Mouse (Mus musculus): ENCODE measurements around the gene Mpp3.
A peak's percentile ranks its signal among the peaks of the same experiment; 100 is the strongest.

Gene Mpp3

DNA sequence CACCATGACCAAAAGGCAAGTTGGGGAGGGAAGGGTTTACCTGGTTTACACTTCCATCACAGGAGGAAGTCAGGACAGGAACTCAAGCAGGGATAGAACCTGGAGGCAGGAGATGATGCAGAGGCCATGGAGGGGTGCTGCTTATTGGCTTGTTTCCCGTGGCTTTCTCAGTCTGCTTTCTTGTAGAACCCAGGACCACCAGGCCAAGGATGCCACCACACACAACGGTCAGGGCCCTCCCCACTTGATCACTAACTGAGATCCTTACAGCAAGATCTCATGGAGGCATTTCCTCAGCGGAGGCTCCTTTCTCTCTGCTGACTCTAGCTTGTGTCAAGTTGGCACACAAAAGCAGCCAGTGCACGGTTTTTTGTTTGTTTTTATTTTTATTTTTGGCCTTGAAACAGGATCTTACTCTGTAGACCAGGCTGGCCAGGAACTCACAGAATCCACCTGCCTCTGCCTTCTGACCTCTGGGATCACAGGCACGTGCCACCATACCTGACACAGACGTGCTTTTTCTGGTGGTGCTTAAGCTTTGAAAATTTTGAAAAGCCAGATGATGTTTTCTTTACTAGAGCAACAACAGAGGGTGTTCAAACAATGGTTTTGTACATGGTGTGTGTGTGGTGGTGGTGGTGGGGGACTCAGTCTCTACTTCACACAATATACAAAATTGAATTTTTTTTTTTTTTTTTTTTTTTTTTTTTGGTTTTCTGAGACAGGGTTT, at the start of gene Mpp3:
Gene Mpp3 (minus strand): TSS at position 375 of the 730 bp plus-strand sequence.
- no peak for DNase-seq

DNA sequence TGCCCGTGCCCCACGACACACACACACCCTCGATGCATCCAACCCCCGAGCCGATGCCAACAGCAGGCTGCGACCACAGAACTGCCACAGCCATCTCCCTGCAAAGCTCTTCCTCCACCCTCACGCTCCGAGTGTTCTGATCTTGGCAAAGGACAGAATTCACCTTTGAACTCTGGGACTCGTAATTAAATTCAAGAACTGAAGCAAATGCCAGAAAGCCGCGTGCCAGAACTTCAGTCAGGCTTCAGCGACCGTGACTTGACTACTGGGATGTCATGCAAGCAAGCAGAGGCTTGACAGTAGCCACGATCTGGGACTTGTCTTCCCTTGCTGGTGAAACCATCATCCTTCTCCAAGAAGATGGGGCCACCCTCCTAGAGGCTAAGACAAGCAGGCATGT, 45.5 kb upstream of the Mpp3 start:
- no peak for DNase-seq

DNA sequence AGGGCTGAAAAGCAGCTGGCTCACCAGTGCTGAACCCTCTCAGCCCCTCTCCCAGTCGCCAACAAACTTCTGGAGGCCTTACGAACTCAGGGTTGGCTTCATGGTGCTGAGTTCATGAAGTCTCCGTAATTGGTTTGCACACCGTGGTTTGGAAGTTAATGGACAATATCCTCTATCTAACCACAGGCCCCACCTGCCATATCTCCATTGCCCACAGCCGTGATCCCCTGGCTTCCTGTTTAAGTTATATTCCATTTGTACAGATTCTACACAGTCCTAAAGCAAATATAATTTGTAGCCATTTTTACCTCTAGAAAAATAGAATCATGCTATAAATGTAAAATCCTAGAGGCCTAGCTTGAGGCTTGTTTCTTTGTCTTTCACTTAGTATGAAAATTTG, 44.5 kb upstream of the Mpp3 start:
- DNase-seq, result no peak

DNA sequence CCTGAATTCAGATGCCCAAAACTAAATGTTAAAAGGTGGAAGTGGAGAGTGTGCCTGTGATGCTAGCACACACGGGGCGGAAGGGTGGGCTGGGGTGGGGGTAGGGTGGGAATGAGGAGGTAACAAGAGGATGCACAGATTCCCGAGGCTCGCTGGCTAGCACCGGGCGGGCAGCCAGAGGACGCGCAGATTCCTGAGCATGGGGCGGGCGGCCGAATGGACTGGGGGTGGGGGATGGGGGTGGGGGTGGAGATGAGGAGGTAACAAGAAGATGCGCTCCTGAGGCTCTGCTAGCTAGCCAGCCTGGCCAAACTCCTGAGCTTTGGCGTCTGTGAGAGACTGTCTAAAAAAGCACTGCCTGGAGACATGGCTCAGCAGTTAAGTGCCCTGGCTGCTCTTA, 42.2 kb upstream of the Mpp3 start:
- DNase-seq, result peak; percentile 38

DNA sequence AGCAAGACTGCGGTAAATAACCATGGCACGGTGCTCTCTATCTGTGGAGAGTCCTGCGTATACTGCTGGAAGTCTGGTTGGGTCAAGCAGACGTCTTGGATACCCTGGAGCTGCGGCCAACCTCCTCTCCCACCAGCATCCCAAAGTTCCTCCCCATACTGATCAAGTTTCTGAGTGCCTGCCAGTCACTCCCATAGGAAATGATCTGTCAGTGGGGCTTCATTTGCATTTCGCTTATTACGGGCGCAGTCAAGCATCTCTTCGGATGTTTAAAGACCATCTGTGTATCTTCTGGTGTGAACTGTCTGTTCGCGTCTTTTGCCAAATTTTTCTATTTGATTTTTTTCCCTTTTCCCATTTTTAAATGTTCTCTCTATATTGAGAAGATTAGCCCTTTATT, 41.4 kb upstream of the Mpp3 start:
- DNase-seq, result no peak

DNA sequence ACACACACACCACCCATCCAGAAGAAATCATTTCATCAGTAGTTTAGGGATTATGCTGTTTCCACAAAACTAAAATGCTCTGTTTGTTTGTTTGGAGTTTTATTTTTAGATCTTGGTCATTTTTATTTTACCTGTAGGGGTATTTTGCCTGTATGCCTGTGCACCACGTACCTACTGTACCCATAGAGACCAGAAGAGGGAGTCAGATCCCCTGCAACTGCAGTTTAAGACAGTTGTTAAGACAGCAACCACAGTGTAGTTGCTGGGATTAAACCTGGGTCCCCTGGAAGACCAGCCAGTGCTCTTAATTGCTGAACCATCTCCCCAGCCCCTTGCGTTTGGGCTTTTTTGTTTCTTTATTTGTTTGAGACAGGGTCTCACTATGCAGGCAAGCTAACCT, 40.7 kb upstream of the Mpp3 start:
- DNase-seq, result no peak

DNA sequence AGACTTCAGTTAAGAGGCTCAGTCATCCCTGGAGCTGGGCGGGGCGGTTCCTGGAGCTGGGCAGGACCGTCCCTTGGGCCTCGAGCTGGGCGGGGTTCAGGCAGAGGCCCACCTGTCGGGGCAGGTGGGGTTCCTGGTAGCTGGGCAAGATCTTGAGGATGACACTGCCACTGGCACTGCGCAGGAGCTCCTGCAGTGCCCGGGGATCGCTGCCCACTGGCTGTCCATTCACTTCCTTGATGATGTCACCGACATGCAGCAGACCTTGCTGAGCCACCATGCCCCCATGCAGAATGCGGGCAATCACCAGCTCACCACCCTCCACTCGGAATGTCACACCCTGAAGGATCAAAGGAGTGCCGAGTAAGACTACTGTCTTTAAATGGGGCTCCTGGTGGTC, 34.8 kb upstream of the Mpp3 start:
- DNase-seq, result peak; percentile 48

DNA sequence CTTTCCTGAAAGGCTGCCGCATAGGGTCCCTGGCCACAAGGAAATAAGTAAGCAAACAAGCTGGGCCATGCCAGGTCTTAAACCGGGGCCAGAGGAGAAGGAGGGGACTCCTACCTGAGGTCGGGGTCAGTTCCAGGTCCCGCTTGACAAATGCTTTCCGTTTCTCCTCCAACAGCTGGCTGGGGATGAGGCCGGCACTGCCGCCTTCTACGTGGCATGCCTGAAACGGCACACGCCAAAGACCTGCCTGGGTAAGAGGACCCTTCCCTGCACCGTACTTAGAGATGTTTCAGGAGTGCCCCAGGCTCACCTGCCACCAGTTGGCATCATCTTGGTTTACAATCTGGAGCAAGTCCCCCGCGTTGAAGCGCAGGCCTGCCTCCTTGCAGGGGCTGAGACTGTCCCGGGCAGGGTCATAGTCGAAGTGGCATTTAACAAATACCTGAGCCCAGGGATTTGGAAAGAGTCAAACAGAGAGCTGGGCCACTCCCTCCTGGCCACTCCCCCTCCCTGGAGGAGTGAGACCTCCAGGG, 33.7 kb upstream of the Mpp3 start:
- DNase-seq, result no peak

DNA sequence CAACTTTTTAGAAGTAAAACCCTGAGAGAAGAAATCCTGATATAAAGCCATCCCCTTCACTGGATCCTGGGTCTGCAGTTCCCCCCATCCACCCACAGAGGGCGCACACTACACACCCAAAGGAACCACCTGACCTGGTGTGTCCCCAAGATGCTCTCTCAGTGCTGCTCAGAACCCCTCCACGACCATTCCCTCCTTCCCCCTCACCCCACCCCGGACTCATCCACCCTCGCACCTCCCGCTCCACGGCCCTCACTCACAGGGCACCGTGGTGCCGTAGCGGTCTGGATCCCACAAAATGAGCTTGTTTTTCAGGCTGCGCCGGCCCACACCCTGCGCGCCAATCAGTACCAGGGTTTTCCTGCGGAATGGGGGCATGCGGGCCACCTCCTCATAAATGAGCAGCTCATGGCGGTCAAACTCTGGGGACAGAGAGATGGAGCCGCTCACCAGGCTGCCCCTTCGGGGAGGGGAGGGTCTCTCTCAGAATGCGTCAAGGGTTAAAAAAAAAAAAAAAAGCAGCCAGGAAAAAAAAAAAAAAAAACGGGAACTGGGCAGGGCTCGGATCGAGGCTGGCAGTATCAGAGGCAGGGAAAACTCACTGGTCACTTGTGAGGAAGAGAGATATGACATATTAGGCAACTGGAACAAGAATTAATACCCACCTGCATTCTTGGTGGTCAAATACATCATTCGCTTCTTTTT, 33.1 kb upstream of the Mpp3 start:
- peak; percentile 80 for DNase-seq

DNA sequence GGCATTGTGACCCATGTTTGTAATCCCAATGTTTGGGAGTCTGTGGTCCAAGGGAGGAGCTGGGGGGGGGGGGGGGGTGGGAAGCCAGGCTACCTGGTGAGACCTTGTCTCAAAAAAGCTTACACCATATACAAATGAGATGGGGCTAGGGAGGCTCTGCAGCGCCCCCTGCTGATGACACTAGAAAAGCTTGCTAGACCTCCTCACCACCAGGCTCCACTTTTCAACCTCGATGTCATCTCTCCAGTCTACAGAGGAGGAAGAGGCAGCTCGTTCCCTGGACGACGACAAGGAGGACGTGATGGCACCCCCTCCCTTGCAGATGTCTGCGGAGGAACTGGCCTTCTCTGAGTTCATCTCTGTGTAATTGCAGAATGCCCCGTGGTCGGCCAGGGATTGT, 25.6 kb upstream of the Mpp3 start:
- peak; percentile 66 for DNase-seq

DNA sequence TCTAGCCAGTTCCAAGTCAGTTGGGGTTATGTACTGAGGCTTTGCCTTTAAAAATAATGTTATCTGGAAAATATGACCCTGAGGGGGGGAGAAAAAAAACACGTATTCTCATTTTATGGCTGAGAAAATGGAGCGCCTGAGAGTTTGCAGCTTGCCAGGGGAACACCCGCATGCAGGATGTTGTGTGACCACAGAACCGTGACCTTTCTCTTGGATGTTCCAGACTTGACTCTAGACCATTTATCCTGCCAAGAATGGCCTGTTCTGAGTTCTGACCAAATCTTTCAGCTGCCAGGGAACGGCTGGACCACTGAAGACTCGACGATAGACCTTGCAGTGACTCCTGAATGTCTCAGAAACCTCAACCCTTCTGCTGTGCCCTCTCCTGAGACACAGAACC, 24.9 kb upstream of the Mpp3 start:
- DNase-seq, result no peak

DNA sequence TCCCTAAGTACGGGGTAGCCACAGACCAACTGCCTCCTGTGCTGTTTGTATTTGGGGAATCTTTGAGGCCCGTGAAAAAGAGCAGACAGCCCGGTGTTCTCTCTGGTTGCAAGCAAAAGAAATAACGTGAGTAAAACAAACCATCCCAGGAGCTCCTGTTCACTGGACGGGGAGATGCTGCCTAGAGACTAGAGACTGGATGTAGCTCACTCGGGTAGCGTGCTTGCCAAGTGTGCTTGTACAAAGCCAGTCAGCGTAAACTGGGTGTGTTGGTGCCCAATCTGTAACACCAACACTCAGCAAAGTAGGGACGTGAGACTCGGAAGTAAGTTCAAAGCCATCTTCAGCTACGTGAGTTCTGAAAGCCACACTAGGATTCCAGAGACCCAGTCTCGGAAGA, 24.4 kb upstream of the Mpp3 start:
- no peak for DNase-seq

DNA sequence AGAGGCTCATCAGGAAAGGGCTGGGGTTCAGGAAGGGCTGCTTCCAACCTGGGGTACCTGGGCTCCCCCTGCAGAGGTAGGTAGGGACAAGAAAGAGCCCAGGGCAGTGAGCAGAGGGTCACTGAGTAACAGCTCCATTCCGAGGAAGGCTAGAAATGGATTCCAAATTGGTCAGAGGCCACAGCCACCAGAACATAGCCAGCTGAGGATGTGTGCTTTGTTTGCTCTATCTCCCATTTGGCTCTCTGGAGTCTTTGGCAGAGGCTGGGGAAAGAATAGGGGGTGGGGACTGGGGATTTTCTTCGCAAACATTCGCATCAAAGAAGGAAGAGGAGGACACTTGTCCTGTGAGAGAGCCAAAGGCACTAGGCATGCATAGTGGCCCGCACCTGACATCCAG, 23.7 kb upstream of the Mpp3 start:
- no peak for DNase-seq

DNA sequence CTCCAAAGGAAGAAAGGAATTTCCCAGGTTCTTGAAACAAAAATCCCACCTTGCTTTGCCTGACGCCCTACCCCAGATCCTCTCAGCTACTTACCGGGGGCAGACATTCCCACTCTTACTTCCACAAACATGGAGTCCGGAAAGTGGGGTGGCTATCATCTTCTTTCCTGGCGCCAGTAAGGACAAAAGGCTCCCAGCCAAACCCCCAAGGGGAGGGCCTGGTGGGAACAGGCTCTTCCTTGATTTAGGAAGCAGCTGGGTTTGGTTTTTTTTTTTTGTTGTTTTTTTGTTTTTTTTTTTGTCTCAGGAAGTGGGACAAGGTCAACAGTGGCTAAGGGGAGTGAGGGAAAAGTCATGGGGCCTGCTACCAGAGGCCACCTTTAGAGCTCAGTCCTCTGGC, 23.3 kb upstream of the Mpp3 start:
- DNase-seq, result no peak

DNA sequence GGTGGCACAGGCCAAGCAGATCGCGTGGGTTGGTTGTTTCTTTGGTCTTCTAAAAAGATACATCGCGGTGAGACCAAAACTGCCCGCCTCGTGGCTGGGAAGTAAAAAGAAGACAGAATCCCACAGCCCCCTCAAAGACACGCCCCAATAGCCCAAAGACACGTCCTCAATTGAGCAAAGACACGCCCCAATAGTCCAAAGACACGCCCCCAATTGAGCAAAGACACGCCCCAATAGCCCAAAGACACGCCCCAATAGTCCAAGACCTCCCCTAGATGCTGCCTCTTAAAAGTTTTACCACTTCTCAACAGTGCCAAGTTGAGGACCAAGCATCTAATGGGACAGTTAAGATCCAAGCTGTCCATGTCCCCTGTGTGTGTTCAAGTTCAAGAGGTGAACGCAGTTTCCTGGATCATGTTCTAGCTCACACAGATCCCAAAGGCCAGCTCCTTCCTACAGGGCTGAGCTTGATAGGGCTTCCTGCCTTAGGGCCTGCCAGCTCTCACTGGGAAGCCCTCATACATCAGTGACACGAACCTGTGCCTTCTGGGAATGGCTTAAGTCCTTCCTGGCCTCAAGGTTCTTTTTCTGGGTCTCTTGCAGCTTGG, 21.7 kb upstream of the Mpp3 start:
- DNase-seq, result no peak

DNA sequence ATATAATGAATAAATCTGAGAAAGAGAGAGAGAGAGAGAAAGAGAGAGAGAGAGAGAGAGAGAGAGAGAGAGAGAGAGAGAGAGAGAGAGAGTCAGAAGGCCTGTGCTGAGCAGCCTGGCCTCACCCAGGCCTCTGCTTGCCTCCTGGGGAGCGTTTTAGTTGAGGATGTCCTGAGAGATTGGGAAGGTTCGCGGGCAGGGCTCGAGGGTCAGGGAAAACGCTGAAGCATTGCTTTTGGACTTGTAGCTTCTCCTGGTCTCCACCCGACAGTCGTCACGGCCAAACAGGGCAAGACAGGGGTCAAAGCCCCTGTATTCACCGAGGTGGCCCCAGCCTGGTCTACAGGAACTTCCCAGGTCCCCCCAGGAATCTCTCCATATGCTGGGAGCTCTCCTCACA, 18.3 kb upstream of the Mpp3 start:
- DNase-seq, result no peak

DNA sequence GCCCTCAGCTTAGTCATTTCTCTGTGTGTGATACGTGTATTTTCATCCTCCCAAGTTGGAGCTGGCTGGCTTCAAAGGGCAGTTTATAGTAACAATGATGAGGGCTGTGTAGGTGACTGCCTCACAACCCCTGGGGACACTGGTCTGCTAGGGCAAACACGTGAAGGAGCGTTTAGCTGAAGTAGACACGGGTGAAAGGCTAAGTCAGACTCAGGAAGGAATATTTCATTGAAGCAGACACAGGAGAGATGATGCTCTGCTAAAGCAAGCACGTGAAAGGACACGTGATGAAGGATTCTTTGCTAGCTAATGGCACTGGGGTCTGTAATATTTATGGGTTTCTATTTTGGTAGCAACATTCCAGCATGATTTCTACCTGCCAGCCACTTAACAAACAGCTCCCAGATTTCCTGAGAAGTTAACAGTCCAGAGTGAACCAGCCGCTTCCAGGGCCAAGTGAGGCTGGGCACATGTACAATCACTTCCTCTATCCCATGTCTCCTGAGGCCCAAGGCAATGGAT, 16.5 kb upstream of the Mpp3 start:
- DNase-seq, result no peak

DNA sequence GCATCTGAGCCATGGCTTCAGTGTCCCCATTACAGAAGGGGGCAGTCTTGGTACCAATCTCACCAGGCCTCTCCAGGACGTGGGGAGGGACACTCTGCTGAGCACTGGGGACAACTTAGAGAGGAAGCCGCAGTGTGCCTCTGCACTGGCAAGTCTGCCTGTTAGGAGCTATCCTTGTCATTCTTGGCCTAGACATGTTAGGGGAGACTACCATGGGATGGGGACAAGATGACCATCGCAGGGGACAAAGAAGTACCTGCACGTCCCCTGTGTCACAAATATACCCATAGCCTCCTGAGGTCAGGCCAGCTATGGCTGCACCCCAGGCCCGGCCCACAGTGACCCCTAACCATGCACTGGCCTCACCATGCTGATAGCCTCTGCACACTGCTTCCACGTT, 15.1 kb upstream of the Mpp3 start:
- DNase-seq, result no peak

DNA sequence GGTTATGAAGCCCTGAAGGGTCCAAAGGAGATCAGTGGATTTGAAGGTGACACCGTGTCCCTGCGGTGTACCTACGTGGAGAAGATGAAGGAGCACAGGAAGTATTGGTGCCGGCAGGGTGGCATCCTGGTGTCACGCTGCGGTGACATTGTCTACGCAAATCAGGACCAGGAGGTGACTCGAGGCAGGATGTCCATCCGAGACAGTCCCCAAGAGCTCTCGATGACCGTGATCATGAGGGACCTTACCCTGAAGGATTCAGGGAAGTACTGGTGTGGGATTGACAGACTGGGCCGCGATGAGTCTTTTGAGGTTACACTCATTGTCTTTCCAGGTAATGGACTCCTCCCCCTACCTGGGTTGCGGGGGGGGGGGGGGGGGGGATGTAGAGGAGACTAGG, 14.7 kb upstream of the Mpp3 start:
- DNase-seq, result no peak

DNA sequence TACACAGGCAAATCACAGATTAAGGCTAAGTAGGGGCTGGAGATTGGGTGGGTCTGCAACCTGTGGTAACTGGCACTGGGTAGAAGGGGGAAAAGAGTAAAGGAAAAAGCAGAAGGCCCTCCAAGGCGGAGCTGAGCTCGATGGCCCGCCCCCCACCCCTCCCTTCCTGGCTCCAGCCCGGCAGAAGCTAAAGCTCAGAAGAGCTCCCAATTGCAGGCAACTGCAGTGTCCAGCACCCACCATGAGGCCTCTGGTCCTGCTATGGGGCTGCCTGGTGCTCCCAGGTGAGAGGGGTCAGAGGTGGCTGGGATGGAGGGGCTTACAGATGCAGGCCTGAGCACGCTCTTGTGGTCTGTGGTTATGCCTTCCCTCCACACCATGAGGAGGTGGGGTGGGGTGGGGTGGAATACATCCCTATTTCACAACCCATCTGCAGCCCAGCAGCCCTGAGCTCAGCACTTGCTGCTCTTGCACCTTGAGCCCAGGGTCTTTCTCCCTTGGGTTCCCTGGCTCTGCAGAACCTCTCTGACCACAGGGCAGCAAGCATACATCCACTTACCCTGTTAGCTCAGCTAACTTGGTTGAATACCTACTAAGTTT, 13.2 kb upstream of the Mpp3 start, which contains the start of gene Cd300lg:
Gene Cd300lg (plus strand): TSS at position 160 of the 600 bp plus-strand sequence.
- no peak for DNase-seq

DNA sequence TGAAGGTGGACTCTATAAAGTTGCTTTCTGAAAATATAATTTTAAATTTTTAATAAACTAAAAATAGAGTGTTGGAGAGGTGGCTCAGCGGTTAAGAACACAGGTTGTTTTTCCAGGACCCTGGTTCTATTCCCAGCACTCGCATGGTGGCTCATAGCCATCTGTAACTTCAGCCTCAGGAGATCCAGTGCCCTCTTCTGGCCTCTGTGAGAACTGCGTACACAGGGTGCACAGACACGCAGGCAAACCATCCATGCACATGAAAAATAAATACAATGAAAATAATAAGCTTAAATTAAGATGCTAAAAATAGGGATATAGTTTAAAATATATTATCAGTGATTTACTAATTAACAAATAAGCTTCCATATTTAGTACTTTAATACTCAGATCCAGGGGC, 12.4 kb upstream of the Mpp3 start:
- no peak for DNase-seq

DNA sequence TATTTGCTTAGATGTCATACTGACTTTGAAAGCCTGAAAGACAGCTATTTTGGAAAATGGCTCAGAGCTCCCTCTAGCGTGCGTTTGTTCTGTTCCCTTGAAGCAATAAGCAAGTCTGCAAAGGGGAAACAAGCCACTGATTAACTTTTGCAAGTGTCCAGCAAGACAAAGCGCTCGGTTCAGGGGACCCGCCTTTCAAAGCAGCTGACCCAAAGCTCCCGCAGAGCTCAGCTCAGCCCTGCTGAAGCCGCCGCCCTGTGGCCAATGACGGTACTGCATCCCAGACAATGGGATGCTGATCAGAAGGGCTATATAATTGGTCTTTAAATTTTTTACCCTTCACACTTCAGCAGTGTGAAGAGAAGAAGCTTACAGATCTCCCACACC, 11.9 kb upstream of the Mpp3 start:
- peak; percentile 86 for DNase-seq

DNA sequence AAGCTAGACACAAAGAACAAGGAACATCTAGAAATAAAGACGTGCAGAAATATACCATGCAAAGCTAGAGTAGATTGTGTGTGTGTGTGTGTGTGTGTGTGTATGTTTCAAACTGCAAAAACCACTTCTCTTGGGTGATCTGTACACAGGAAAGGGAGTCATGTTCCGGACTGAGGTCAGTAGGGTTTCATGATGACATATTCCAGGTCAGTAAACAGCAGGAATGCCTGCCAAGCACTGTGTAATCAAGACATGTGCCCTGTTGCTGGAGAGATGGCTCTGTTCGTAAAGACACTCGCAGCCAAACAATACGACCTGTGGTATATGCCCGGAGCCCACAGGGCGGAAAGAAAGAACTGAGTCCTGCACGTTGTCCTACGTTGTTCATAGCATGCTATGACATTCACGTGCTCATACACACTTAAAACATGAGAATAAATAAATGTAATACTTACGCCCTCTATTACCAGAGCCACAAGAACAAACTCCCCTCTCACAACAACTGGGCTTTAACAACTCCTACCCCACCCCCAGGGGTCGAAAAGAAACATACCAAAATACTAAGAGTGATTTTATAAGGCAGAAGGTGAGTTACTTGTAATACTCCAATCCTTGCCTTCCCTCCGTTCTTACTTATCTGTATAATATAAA, 11.4 kb upstream of the Mpp3 start:
- no peak for DNase-seq
